21 mouse cellular contexts compared by ENCODE assay signal in the genomic region with DNA sequence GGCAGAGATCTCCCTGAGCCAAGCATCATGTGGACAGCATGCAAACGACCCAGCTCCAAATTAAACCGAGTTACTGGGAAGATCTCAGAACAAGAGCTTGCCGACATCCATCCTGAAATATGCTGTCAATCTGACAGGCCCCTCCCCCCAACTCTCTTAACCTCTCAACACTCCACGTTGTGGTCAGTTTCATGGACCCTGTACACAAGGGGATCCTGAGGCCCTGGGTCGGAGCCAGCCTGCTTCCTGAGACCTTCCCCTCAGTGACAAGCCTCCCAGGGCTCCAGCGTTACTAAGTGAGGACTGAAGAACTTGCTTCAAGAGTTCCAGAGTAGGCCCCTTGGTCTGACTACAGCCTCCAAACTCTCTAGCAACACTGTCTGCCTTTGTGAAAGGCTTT. TPM values are rescaled to one million over a fixed set of nuclear protein-coding genes. Genes with fewer than 3 reads are reported as not detected.
DNase-seq lines count a peak whose midpoint lies in the region; ATAC-seq and TF ChIP-seq lines count a peak whose summit lies in the region.
"Had no signal": no experiment of that assay in that cellular context is flagged by ENCODE, and none has a peak within 500 bp of the region (broad histone marks: within the 10 kb centered on the region; RNA-seq: fewer than 3 reads in every experiment).

No protein-coding gene starts in this region.

- 60% methylated on average over 6 of the region's 6 CpGs for WGBS in forebrain, embryonic 15.5 days
- WGBS in forebrain, embryonic 14.5 days, result 49% methylated on average over 6 of the region's 6 CpGs
- WGBS in midbrain, embryonic 14.5 days, result 52% methylated on average over 6 of the region's 6 CpGs
- WGBS in midbrain, embryonic 10.5 days, result 71% methylated on average over 6 of the region's 6 CpGs
- 48% methylated on average over 6 of the region's 6 CpGs for WGBS in hindbrain, postnatal 0 days

- no peak overlapping the region for H3K9ac ChIP-seq in forebrain, embryonic 15.5 days (replicated peaks)
- no peak overlapping the region for H3K9ac ChIP-seq in forebrain, embryonic 14.5 days (ENCODE audit: low read length)
- H3K9ac ChIP-seq in midbrain, embryonic 14.5 days (replicated peaks; ENCODE audit: low read length), result no peak overlapping the region
- H3K9ac ChIP-seq in hindbrain, postnatal 0 days (replicated peaks; ENCODE audit: low read length), result no peak overlapping the region
- H3K9ac ChIP-seq: embryonic facial prominence, embryonic 12.5 days; forebrain, postnatal 0 days; heart, embryonic 15.5 days had no signal

- no peak for TF ChIP-seq CTCF in layer of hippocampus, adult 2 months (conservative IDR thresholded peaks at IDR 0.05)
- no peak for TF ChIP-seq CTCF in hindbrain, postnatal 0 days (IDR thresholded peaks at IDR 0.05; ENCODE audit: low read depth)

- no peak for DNase-seq in forebrain, embryonic 14.5 days (ENCODE audit: low spot score)
- no peak for DNase-seq in layer of hippocampus, adult 2 months (ENCODE audit: low spot score in 2 of 2)
- no peak for DNase-seq in layer of hippocampus, adult 8-10 months (ENCODE audit: low spot score in 2 of 2)
- no peak for DNase-seq in midbrain, embryonic 14.5 days
- no peak for DNase-seq in midbrain, embryonic 10.5 days (ENCODE audit: low spot score)
- no peak for DNase-seq in hindbrain, postnatal 0 days (ENCODE audit: low spot score)
- DNase-seq: adrenal gland, postnatal 14 days; cerebellum, adult 18-20 months; cerebellum, postnatal 25 days; gastrocnemius, postnatal 14 days; heart, adult 2 months; heart, postnatal 14 days had no signal

- H3K4me2 ChIP-seq in forebrain, embryonic 15.5 days (replicated peaks), result no peak overlapping the region
- H3K4me2 ChIP-seq in forebrain, embryonic 14.5 days (ENCODE audit: low read length), result no peak overlapping the region
- H3K4me2 ChIP-seq in midbrain, embryonic 14.5 days (ENCODE audit: low read length), result no peak overlapping the region
- H3K4me2 ChIP-seq in hindbrain, postnatal 0 days (ENCODE audit: low read depth, low read length), result no peak overlapping the region
- H3K4me2 ChIP-seq: embryonic facial prominence, embryonic 12.5 days; heart, embryonic 11.5 days; heart, embryonic 15.5 days had no signal

- peaks cover 28% of the 10 kb centered on the region for H3K36me3 ChIP-seq in forebrain, embryonic 15.5 days
- H3K36me3 ChIP-seq in forebrain, embryonic 14.5 days (ENCODE audit: control insufficient read depth, insufficient read depth, low read length), result peaks cover 24% of the 10 kb centered on the region
- H3K36me3 ChIP-seq in midbrain, embryonic 14.5 days (ENCODE audit: control insufficient read depth, insufficient read depth, low read length), result peaks cover 30% of the 10 kb centered on the region
- peaks cover 28% of the 10 kb centered on the region for H3K36me3 ChIP-seq in midbrain, embryonic 10.5 days
- peaks cover 7% of the 10 kb centered on the region; the same call in 1 of the 2 replicates for H3K36me3 ChIP-seq in hindbrain, postnatal 0 days (ENCODE audit: insufficient read depth, low read length)
- H3K36me3 ChIP-seq: embryonic facial prominence, embryonic 12.5 days; heart, embryonic 15.5 days had no signal

- H3K9me3 ChIP-seq in forebrain, embryonic 15.5 days, result no peaks in the 10 kb centered on the region
- no peaks in the 10 kb centered on the region for H3K9me3 ChIP-seq in forebrain, embryonic 14.5 days (replicated peaks; ENCODE audit: control insufficient read depth, low read length)
- H3K9me3 ChIP-seq in midbrain, embryonic 14.5 days (ENCODE audit: control insufficient read depth, low read length), result no peaks in the 10 kb centered on the region
- H3K9me3 ChIP-seq in midbrain, embryonic 10.5 days (replicated peaks), result no peaks in the 10 kb centered on the region
- no peaks in the 10 kb centered on the region for H3K9me3 ChIP-seq in hindbrain, postnatal 0 days (ENCODE audit: low read length)
- H3K9me3 ChIP-seq: embryonic facial prominence, embryonic 12.5 days; heart, embryonic 15.5 days had no signal

- peak overlapping the region; percentile 38; the same call in 1 of the 2 replicates for H3K27ac ChIP-seq in forebrain, embryonic 15.5 days (replicated peaks)
- H3K27ac ChIP-seq in forebrain, embryonic 14.5 days (ENCODE audit: low read depth, low read length), result no peak overlapping the region
- H3K27ac ChIP-seq in layer of hippocampus, adult 2 months, result peak overlapping the region; percentile 81
- peak overlapping the region; percentile 55 for H3K27ac ChIP-seq in midbrain, embryonic 14.5 days (replicated peaks; ENCODE audit: low read depth, low read length)
- no peak overlapping the region for H3K27ac ChIP-seq in midbrain, embryonic 10.5 days (replicated peaks)
- H3K27ac ChIP-seq in hindbrain, postnatal 0 days, result peak overlapping the region; percentile 12; the same call in 1 of the 2 replicates
- H3K27ac ChIP-seq: embryonic facial prominence, embryonic 12.5 days; heart, adult 2 months; heart, embryonic 15.5 days had no signal

- H3K27me3 ChIP-seq in forebrain, embryonic 15.5 days, result 0 out of 2 replicates have a peak, but pooled peaks cover under 1% of the 10 kb centered on the region
- H3K27me3 ChIP-seq in forebrain, embryonic 14.5 days (replicated peaks; ENCODE audit: control insufficient read depth, insufficient read depth, low read length), result no peaks in the 10 kb centered on the region
- H3K27me3 ChIP-seq in midbrain, embryonic 14.5 days (ENCODE audit: control insufficient read depth, insufficient read depth, low read length), result no peaks in the 10 kb centered on the region
- no peaks in the 10 kb centered on the region for H3K27me3 ChIP-seq in midbrain, embryonic 10.5 days (ENCODE audit: low read depth, poor library complexity, severe bottlenecking)
- H3K27me3 ChIP-seq in hindbrain, postnatal 0 days (ENCODE audit: insufficient read depth, low read length), result no peaks in the 10 kb centered on the region
- H3K27me3 ChIP-seq: embryonic facial prominence, embryonic 12.5 days had no signal

- peaks cover 35% of the 10 kb centered on the region for H3K4me1 ChIP-seq in forebrain, embryonic 15.5 days
- peaks cover 2% of the 10 kb centered on the region; the same call in 1 of the 2 replicates for H3K4me1 ChIP-seq in forebrain, embryonic 14.5 days (ENCODE audit: control insufficient read depth, insufficient read depth, low read length)
- H3K4me1 ChIP-seq in midbrain, embryonic 14.5 days (ENCODE audit: control insufficient read depth, insufficient read depth, low read length), result peaks cover 25% of the 10 kb centered on the region
- peaks cover 30% of the 10 kb centered on the region for H3K4me1 ChIP-seq in midbrain, embryonic 10.5 days
- peaks cover 6% of the 10 kb centered on the region; the same call in 1 of the 2 replicates for H3K4me1 ChIP-seq in hindbrain, postnatal 0 days (ENCODE audit: insufficient read depth, low read length)
- H3K4me1 ChIP-seq: embryonic facial prominence, embryonic 12.5 days; heart, embryonic 15.5 days had no signal

- ATAC-seq in forebrain, embryonic 15.5 days (replicated peaks), result no peak
- ATAC-seq in forebrain, embryonic 14.5 days, result no peak
- ATAC-seq in midbrain, embryonic 14.5 days (ENCODE audit: low FRiP score, low TSS enrichment), result no peak
- ATAC-seq in hindbrain, postnatal 0 days, result no peak
- ATAC-seq: activated CD4-positive, CD25-positive, alpha-beta regulatory T cell, adult 4 months; Patski had no signal

- H3K4me3 ChIP-seq in forebrain, embryonic 15.5 days, result no peak overlapping the region
- no peak overlapping the region for H3K4me3 ChIP-seq in forebrain, embryonic 14.5 days (ENCODE audit: low read depth, low read length)
- H3K4me3 ChIP-seq in layer of hippocampus, adult 2 months, result no peak overlapping the region
- H3K4me3 ChIP-seq in midbrain, embryonic 14.5 days (replicated peaks; ENCODE audit: low read depth, low read length), result no peak overlapping the region
- H3K4me3 ChIP-seq in midbrain, embryonic 10.5 days, result no peak overlapping the region
- no peak overlapping the region for H3K4me3 ChIP-seq in hindbrain, postnatal 0 days (ENCODE audit: low read length)
- H3K4me3 ChIP-seq: embryonic facial prominence, embryonic 12.5 days; heart, adult 2 months; heart, embryonic 15.5 days had no signal

RNA-seq across cellular contexts. Expression of gene Disp3, which starts 48.8 kb away (rescaled TPM):
- polyA plus RNA-seq in forebrain, embryonic 15.5 days (2015; fragmentation: Nextera tagmentation; extraction: Ambion mirVana), result 11.5 and 14.4 TPM in 2 replicates
- polyA plus RNA-seq in forebrain, embryonic 14.5 days (2014; fragmentation: Nextera tagmentation; extraction: Ambion mirVana), result 7.2 and 9.5 TPM in 2 replicates
- total RNA-seq in layer of hippocampus, adult 2 months (2021), result 10 to 100 TPM; 38.9 to 40.7 TPM
- total RNA-seq in layer of hippocampus, adult 8-10 months (2022), result 10 to 100 TPM; 27.2 to 39.2 (median 31.9) TPM
- polyA plus RNA-seq in midbrain, embryonic 14.5 days (2014; fragmentation: Nextera tagmentation; extraction: Ambion mirVana), result 10.6 and 11.8 TPM in 2 replicates
- polyA plus RNA-seq in midbrain, embryonic 10.5 days (2016; fragmentation: Nextera tagmentation; extraction: Ambion mirVana), result 3.2 and 3.7 TPM in 2 replicates
- 31.6 and 53.0 TPM in 2 replicates for total RNA-seq in hindbrain, postnatal 0 days (2014; rRNA removed)
- 7.7 and 8.4 TPM in 2 replicates for polyA plus RNA-seq in hindbrain, postnatal 0 days (2015; fragmentation: Nextera tagmentation; extraction: Ambion mirVana)
- total RNA-seq: CH12.LX; heart, adult 2 months; heart, postnatal 14 days; hematopoietic stem cell, adult 5-6 weeks had no signal
- polyA plus RNA-seq: activated CD4-positive, CD25-positive, alpha-beta regulatory T cell, adult 4 months; heart, adult 2 months; heart, embryonic 11.5 days; heart, embryonic 15.5 days had no signal

Comparison
In these comparisons a context has a peak if more than half of its experiments do, and no peak if none do; other contexts are left out.
1. H3K27ac ChIP-seq: peak in forebrain, embryonic 15.5 days (single experiment), layer of hippocampus, adult 2 months (single experiment), midbrain, embryonic 14.5 days (single experiment) and hindbrain, postnatal 0 days (single experiment); none in forebrain, embryonic 14.5 days (single experiment) and midbrain, embryonic 10.5 days (single experiment).